Mouse (Mus musculus) erythroblast, embryonic 14.5 days (primary cell): ENCODE measurements around the gene Avil.

Experiments used
- GATA1 ChIP-seq: IDR thresholded peaks from 2 replicates; pipeline ENCODE4 v1.6.1; 2012; ENCODE audit warnings: low read length, inconsistent platforms, mixed read lengths
- TAL1 ChIP-seq: IDR thresholded peaks from 3 replicates; pipeline ENCODE4 v1.6.1; 2012; ENCODE audit warnings: low read length, inconsistent platforms, mixed read lengths

DNA sequence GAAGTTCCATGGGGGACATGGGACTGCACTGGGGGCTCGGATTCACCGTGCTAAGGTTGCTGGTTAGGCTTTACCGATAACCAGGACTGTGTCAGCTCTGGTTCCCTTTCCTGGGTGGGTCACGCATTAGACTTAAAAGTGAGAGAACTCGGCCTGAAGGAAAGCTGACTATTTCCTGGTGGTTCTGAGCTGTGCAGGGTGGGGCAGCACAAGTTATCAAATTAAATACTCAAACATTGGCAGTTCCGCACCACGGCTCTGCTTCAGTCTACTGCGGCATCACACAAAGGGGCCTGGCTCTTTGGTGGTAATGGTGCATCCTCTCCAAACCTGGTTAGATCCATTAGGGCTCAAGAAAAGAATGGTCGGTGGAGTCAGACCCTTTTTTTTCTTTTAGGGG is 788 bp downstream of the Avil start:
- TF ChIP-seq GATA1 (no peak), TAL1 (no peak)
